Mouse (Mus musculus): Measurements from ENCODE around the gene Gpr65.

DNA sequence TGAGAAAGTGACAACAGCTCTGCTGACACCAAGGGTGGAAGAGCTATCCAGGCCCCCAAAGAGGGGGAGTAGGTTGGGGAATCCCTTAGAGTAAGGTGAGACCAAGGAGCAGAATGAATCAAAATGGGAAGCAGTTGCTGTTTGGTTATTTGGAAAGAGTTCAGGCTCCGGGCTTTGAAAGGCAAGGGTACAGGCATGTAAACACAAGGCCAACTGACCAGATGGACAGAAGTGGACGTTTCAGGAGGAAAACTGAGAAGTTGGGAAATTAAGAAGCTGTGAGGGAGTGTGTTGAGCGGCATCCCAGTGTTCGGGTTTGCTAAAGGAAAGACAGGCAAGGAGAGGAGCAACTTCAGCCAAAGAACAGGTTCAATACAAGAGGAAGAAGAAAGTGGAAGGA lies 54.0 kb downstream of the Gpr65 start:
- TF ChIP-seq CTCF (IDR thresholded peaks at IDR 0.05 in 2 of 3, conservative IDR thresholded peaks at IDR 0.05 in 1 of 3; ENCODE audit: control insufficient read depth in 1 of 3, insufficient read depth in 1 of 3, low read depth in 2 of 3, low read length in 3 of 3, poor library complexity in 1 of 3, severe bottlenecking in 1 of 3) (no peak), CHD2 (IDR thresholded peaks at IDR 0.05; ENCODE audit: low read length) (no peak), USF2 (IDR thresholded peaks at IDR 0.05; ENCODE audit: borderline replicate concordance in 1 of 2, insufficient read depth in 1 of 2, low read depth in 1 of 2, low read length in 2 of 2) (no peak), MXI1 (IDR thresholded peaks at IDR 0.05; ENCODE audit: low read depth, low read length) (no peak), EP300 (IDR thresholded peaks at IDR 0.05; ENCODE audit: low read depth in 1 of 2, low read length in 2 of 2) (no peak), POLR2A (IDR thresholded peaks at IDR 0.05; ENCODE audit: control insufficient read depth in 1 of 2, insufficient read depth in 1 of 2, low read depth in 1 of 2, low read length in 2 of 2, poor library complexity in 1 of 2) (no peak), TAL1 (IDR thresholded peaks at IDR 0.05; ENCODE audit: low read length) (no peak), ZC3H11A (IDR thresholded peaks at IDR 0.05; ENCODE audit: low read depth, low read length) (no peak), NRF1 (IDR thresholded peaks at IDR 0.05; ENCODE audit: insufficient read depth, low read depth, low read length, poor library complexity, severe bottlenecking) (no peak), NELFE (IDR thresholded peaks at IDR 0.05; ENCODE audit: low read depth, low read length) (no peak)
